16 mouse cellular contexts compared by ENCODE assay signal in genomic region chr5:147843340-147843739, GRCm38 (mm10). TPM values are rescaled to one million over a fixed set of nuclear protein-coding genes. Genes with fewer than 3 reads are reported as not detected.
DNase-seq lines count a peak whose midpoint lies in the region; ATAC-seq lines count a peak whose summit lies in the region.
"Had no signal": no experiment of that assay in that cellular context is flagged by ENCODE, and none has a peak within 500 bp of the region (broad histone marks: within the 10 kb centered on the region; RNA-seq: fewer than 3 reads in every experiment).

No protein-coding gene starts in this region.

- DNase-seq in ES-CJ7 (ENCODE audit: low read depth, low spot score): peak; percentile 92
- DNase-seq in R1 (ENCODE audit: low read depth, low spot score): peak; percentile 83
- no peak for DNase-seq in spleen, postnatal 4 days (ENCODE audit: low spot score in 2 of 2)
- no peak for DNase-seq in layer of hippocampus, postnatal 10 days (ENCODE audit: low spot score in 2 of 2)
- DNase-seq: adrenal gland, adult 2 months; adrenal gland, postnatal 14 days; cerebellum, adult 11 months; cerebellum, adult 2 months; cerebellum, adult 9-11 months; cerebellum, postnatal 25 days; forebrain, postnatal 0 days; gastrocnemius, postnatal 36 days; heart, adult 2 months had no signal

- ATAC-seq in monocyte, adult 5-6 weeks (replicated peaks; ENCODE audit: insufficient number of reproducible peaks, low FRiP score, low TSS enrichment, poor library complexity, severe bottlenecking): 0 out of 2 replicates have a peak, but pooled peaks have one; percentile 13
- no peak for ATAC-seq in frontal cortex, adult (ENCODE audit: low TSS enrichment)
- ATAC-seq: forebrain, embryonic 14.5 days; forebrain, postnatal 0 days had no signal

RNA-seq across cellular contexts. Expression of gene Pomp, which starts 16.9 kb away (rescaled TPM):
- total RNA-seq in monocyte, adult 5-6 weeks (2017): 117 to 137 TPM (median 124 TPM) in 3 replicates
- total RNA-seq in layer of hippocampus, postnatal 10 days (2021): 100 to 1,000 TPM; 151 to 173 TPM

RNA-seq across cellular contexts. Expression of gene Slc46a3, which starts 51.3 kb away (rescaled TPM):
- total RNA-seq in monocyte, adult 5-6 weeks (2017): 62.3 to 109 TPM (median 79.3 TPM) in 3 replicates
- total RNA-seq in layer of hippocampus, postnatal 10 days (2021): 1 to 10 TPM; 6.6 to 6.8 TPM

Comparison
In these comparisons a context has a peak if more than half of its experiments do, and no peak if none do; other contexts are left out.
1. DNase-seq: peak in ES-CJ7 (single experiment) and R1 (single experiment); none in spleen, postnatal 4 days (0 of 2) and layer of hippocampus, postnatal 10 days (0 of 2).